Mouse (Mus musculus): ENCODE measurements at regions not wholly inside any gene's neighbourhood (a gene's known extent, or its start where the extent isn't known, plus 50 kb on each side); places are given as distances from the start of the nearest gene placed in this dataset.

DNA sequence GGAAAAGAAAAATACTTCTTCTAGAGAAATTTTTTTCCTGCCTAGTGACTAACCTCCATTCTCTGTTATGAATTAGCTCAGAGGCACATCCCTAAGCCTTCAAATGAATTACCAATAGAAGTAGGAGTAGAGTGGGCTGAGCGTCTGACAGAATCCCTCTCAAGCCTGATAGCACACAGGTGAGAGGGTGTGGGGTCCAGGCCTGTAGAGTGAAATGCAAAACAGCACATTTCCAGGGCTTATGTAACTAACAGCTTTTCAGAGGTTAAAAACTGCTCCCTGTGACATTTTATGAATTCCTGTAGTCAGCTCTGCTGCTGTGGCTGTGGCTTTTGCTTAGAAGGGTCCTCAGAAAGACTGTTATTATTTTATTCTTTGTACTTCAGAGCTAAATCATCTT, 187.7 kb upstream of the AI593442 start:
- H3K9ac ChIP-seq (ENCODE audit: low read length): no peak overlapping the region
- no peaks in the 10 kb centered on the region for H3K4me1 ChIP-seq (ENCODE audit: control insufficient read depth, insufficient read depth, low read length)
- H3K27me3 ChIP-seq (ENCODE audit: control insufficient read depth, insufficient read depth, low read length): no peaks in the 10 kb centered on the region
- ATAC-seq (ENCODE audit: insufficient read depth, low FRiP score, low TSS enrichment) (no peak), DNase-seq (ENCODE audit: low spot score) (no peak)
- H3K27ac ChIP-seq (ENCODE audit: low read depth, low read length): no peak overlapping the region
- H3K4me3 ChIP-seq (ENCODE audit: low read depth, low read length): no peak overlapping the region
- no peak overlapping the region for H3K4me2 ChIP-seq (ENCODE audit: low read depth)
- H3K9me3 ChIP-seq (ENCODE audit: control insufficient read depth, low read length): no peaks in the 10 kb centered on the region
- WGBS: 84% methylated on average over 1 of the region's 1 CpGs
- H3K36me3 ChIP-seq (ENCODE audit: control insufficient read depth, insufficient read depth, low read length): no peaks in the 10 kb centered on the region

DNA sequence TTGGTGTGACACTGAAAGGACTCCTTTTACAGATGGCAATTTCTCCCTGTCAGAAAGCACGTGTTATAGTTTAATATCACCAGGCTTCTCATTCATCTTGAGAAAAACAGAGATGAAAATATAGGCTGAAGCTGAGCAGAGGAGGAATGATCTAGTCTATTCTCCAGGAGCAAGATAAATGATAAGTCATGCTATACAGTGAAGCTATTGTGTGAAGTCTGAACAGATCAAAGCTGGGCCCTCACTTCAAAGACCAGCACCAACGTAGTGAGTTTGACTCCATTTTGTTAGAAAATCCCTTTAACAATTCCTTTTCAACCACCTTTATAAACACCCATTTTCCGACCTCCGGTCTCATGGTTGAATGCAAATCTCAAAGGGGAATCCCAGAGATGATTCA, 180.7 kb upstream of the AI593442 start:
- Histone ChIP-seq H3K4me1 (ENCODE audit: control insufficient read depth, insufficient read depth, low read length) (no peaks in the 10 kb centered on the region), H3K27me3 (ENCODE audit: control insufficient read depth, insufficient read depth, low read length) (no peaks in the 10 kb centered on the region), H3K36me3 (ENCODE audit: control insufficient read depth, insufficient read depth, low read length) (no peaks in the 10 kb centered on the region), H3K27ac (ENCODE audit: low read depth, low read length) (no peak overlapping the region), H3K4me3 (ENCODE audit: low read depth, low read length) (no peak overlapping the region), H3K9me3 (ENCODE audit: control insufficient read depth, low read length) (no peaks in the 10 kb centered on the region), H3K4me2 (ENCODE audit: low read depth) (no peak overlapping the region), H3K9ac (ENCODE audit: low read length) (no peak overlapping the region)
- WGBS: 63% methylated on average over 4 of the region's 4 CpGs
- DNase-seq (ENCODE audit: low spot score): no peak
- ATAC-seq (ENCODE audit: insufficient read depth, low FRiP score, low TSS enrichment): no peak

DNA sequence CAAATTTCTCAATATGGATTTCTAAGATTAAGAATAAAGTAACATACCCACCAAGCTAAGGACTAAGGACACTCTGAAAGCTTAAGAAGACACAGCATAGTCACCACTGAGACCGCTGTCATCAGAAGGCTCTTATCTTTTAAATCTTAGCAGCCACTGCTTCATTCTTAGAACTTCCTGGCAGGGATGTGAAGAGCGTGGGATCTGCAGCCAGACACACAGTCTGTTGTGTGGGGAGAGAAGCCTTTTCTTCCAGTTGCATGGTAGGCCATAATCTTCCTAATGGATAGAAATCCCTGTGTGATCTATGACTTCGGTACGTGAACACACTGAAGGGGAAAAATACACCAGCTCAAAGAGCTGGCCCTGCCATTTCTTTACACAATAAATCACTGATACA, 178.8 kb upstream of the AI593442 start:
- Histone ChIP-seq H3K9me3 (ENCODE audit: control insufficient read depth, low read length) (no peaks in the 10 kb centered on the region), H3K4me1 (ENCODE audit: control insufficient read depth, insufficient read depth, low read length) (no peaks in the 10 kb centered on the region), H3K4me3 (ENCODE audit: low read depth, low read length) (no peak overlapping the region), H3K9ac (ENCODE audit: low read length) (no peak overlapping the region), H3K27me3 (ENCODE audit: control insufficient read depth, insufficient read depth, low read length) (no peaks in the 10 kb centered on the region), H3K4me2 (ENCODE audit: low read depth) (no peak overlapping the region), H3K36me3 (ENCODE audit: control insufficient read depth, insufficient read depth, low read length) (no peaks in the 10 kb centered on the region), H3K27ac (ENCODE audit: low read depth, low read length) (no peak overlapping the region)
- DNase-seq (ENCODE audit: low spot score): no peak
- no peak for ATAC-seq (ENCODE audit: insufficient read depth, low FRiP score, low TSS enrichment)
- WGBS: 54% methylated on average over 4 of the region's 4 CpGs

DNA sequence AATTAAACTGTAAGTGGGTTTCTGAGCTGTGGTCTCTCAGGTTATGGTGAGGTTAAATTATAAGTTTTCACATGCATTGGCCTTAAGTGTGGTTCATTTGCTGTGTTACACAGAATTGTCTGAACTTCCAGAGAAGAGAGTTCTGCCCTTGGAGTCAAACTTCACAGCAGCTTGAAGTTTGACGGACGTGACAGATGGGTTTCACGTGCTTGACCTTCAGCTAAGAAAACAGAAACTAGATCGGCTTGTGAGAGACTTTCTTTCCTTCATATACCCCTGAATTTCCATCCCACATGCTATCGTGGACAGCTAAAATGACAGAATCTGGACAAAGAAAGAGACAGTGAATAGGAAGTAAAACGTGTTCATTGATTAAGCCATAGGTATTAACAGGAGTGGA, 173.8 kb upstream of the AI593442 start:
- no peak overlapping the region for H3K4me2 ChIP-seq (ENCODE audit: low read depth)
- H3K4me1 ChIP-seq (ENCODE audit: control insufficient read depth, insufficient read depth, low read length): no peaks in the 10 kb centered on the region
- H3K36me3 ChIP-seq (ENCODE audit: control insufficient read depth, insufficient read depth, low read length): no peaks in the 10 kb centered on the region
- no peak overlapping the region for H3K9ac ChIP-seq (ENCODE audit: low read length)
- H3K9me3 ChIP-seq (ENCODE audit: control insufficient read depth, low read length): no peaks in the 10 kb centered on the region
- 64% methylated on average over 6 of the region's 6 CpGs for WGBS
- H3K27ac ChIP-seq (ENCODE audit: low read depth, low read length): no peak overlapping the region
- H3K27me3 ChIP-seq (ENCODE audit: control insufficient read depth, insufficient read depth, low read length): no peaks in the 10 kb centered on the region
- no peak overlapping the region for H3K4me3 ChIP-seq (ENCODE audit: low read depth, low read length)
- DNase-seq (ENCODE audit: low spot score) (no peak), ATAC-seq (ENCODE audit: insufficient read depth, low FRiP score, low TSS enrichment) (no peak)

DNA sequence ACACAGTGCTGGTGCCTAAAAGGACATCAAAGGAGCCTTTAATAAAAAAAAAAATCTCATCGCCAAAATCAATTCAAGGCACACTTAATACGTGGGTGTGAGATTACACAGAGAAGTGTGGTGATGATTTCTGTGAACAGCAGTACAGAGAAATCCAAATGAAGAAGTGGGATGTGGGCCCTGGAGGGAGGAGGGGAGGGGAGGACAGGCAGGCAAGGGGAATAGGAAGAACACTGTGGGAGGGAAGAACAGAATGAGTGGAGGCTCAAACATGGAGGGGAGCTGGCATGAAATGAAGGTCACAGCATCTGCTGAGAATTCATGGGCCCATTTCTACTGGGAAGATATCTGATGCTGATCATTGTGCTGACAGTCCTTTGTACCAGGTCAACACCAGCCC, 171.0 kb upstream of the AI593442 start:
- DNase-seq (ENCODE audit: low spot score) (no peak), ATAC-seq (ENCODE audit: insufficient read depth, low FRiP score, low TSS enrichment) (no peak)
- Histone ChIP-seq H3K27ac (ENCODE audit: low read depth, low read length) (no peak overlapping the region), H3K9ac (ENCODE audit: low read length) (no peak overlapping the region), H3K4me2 (ENCODE audit: low read depth) (no peak overlapping the region), H3K36me3 (ENCODE audit: control insufficient read depth, insufficient read depth, low read length) (no peaks in the 10 kb centered on the region), H3K27me3 (ENCODE audit: control insufficient read depth, insufficient read depth, low read length) (no peaks in the 10 kb centered on the region), H3K9me3 (ENCODE audit: control insufficient read depth, low read length) (no peaks in the 10 kb centered on the region), H3K4me1 (ENCODE audit: control insufficient read depth, insufficient read depth, low read length) (no peaks in the 10 kb centered on the region), H3K4me3 (ENCODE audit: low read depth, low read length) (no peak overlapping the region)
- whole genome bisulfite sequencing: 89% methylated on average over 2 of the region's 2 CpGs

DNA sequence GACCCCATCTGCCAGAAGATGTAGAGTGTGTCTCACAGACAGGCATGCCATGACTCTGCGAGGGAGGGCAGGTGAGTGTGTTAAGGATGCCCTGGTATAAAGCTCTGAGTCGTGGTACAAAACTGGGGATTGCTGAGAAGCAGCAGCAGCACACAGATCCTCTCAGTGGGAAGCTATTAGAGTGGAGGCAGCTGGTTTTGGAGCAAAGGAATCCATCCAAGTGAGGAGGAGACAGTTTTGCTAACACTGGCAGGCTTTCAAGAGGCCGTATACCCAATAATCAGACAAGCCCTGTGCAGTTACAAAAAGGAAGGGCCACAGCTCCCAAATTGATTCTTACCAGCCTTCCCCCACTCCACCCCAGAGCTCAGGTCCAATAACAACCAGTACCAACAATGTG, 170.4 kb upstream of the AI593442 start:
- H3K27me3 ChIP-seq (ENCODE audit: control insufficient read depth, insufficient read depth, low read length): no peaks in the 10 kb centered on the region
- no peak overlapping the region for H3K4me2 ChIP-seq (ENCODE audit: low read depth)
- no peak overlapping the region for H3K9ac ChIP-seq (ENCODE audit: low read length)
- H3K9me3 ChIP-seq (ENCODE audit: control insufficient read depth, low read length): no peaks in the 10 kb centered on the region
- no peak overlapping the region for H3K4me3 ChIP-seq (ENCODE audit: low read depth, low read length)
- WGBS: 80% methylated on average over 3 of the region's 3 CpGs
- no peak for DNase-seq (ENCODE audit: low spot score)
- no peak for ATAC-seq (ENCODE audit: insufficient read depth, low FRiP score, low TSS enrichment)
- H3K36me3 ChIP-seq (ENCODE audit: control insufficient read depth, insufficient read depth, low read length): no peaks in the 10 kb centered on the region
- no peak overlapping the region for H3K27ac ChIP-seq (ENCODE audit: low read depth, low read length)
- H3K4me1 ChIP-seq (ENCODE audit: control insufficient read depth, insufficient read depth, low read length): no peaks in the 10 kb centered on the region

DNA sequence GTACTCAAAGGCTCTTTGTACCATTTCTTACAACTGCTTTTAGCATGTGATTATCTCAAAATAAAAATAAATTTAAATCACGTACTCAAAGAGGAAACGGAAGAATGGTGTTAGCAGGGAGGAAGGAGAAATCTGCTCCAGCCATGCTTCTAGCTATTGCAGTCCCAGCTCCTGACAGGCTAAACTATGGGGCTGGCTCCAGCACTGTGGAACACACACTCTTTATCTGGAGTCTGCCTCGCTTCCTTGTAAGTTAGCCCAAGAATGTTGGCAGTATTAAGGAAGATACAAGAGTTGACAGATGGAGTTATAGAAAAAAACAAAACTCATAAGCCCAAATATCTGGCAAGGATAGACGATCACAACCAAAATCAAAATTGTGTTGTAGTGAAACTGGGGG, 161.5 kb upstream of the AI593442 start:
- no peak overlapping the region for H3K27ac ChIP-seq (ENCODE audit: low read depth, low read length)
- DNase-seq (ENCODE audit: low spot score) (no peak), ATAC-seq (ENCODE audit: insufficient read depth, low FRiP score, low TSS enrichment) (no peak)
- no peak overlapping the region for H3K4me2 ChIP-seq (ENCODE audit: low read depth)
- H3K4me1 ChIP-seq (ENCODE audit: control insufficient read depth, insufficient read depth, low read length): no peaks in the 10 kb centered on the region
- H3K27me3 ChIP-seq (ENCODE audit: control insufficient read depth, insufficient read depth, low read length): no peaks in the 10 kb centered on the region
- no peaks in the 10 kb centered on the region for H3K9me3 ChIP-seq (ENCODE audit: control insufficient read depth, low read length)
- no peak overlapping the region for H3K9ac ChIP-seq (ENCODE audit: low read length)
- WGBS: 89% methylated on average over 4 of the region's 4 CpGs
- H3K36me3 ChIP-seq (ENCODE audit: control insufficient read depth, insufficient read depth, low read length): no peaks in the 10 kb centered on the region
- H3K4me3 ChIP-seq (ENCODE audit: low read depth, low read length): no peak overlapping the region

DNA sequence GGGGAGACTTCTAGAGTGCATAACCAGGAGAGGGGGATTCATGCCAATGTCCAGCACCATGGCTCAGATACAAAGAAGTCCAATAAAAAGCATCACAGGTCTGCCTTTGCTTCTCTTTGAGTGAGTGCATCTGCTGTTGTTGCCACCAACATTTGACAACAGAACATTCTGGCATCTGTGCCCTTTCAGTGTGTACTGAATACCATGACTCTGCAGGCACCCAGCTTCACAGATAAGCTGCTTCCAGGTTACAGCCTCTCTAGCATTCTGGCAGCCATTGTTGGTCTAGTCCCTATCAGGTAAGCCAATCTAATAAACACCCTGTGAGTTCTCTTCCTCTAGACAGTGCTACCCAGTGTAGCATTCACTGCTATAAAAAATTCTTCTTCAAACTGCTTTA, 160.4 kb upstream of the AI593442 start:
- DNase-seq (ENCODE audit: low spot score): no peak
- no peaks in the 10 kb centered on the region for H3K9me3 ChIP-seq (ENCODE audit: control insufficient read depth, low read length)
- no peaks in the 10 kb centered on the region for H3K27me3 ChIP-seq (ENCODE audit: control insufficient read depth, insufficient read depth, low read length)
- no peak overlapping the region for H3K4me2 ChIP-seq (ENCODE audit: low read depth)
- no peak overlapping the region for H3K4me3 ChIP-seq (ENCODE audit: low read depth, low read length)
- H3K9ac ChIP-seq (ENCODE audit: low read length): no peak overlapping the region
- no peaks in the 10 kb centered on the region for H3K4me1 ChIP-seq (ENCODE audit: control insufficient read depth, insufficient read depth, low read length)
- no peak for ATAC-seq (ENCODE audit: insufficient read depth, low FRiP score, low TSS enrichment)
- H3K36me3 ChIP-seq (ENCODE audit: control insufficient read depth, insufficient read depth, low read length): no peaks in the 10 kb centered on the region
- no peak overlapping the region for H3K27ac ChIP-seq (ENCODE audit: low read depth, low read length)

DNA sequence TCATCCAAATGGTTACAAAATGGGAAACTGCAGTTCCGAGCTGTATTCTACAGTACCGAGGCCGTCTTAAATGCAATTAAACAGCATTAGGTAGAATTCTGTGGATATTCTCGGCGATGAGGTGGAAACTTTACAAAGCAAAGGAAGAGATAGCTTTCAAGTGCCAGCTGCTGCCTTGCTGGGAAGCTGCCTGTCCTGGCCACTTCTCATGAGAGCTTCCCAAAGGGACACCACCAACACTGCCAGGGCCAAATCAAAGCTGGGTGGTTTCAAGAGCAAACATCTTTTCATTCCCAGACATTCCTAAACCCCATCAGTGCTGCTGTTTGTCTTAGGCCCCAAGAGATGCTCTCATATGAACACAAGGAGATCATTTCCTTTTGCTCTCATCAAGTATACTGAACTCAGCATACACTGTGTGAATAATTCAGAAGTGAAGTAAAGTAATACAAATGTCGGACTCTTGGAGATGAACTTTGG, 156.6 kb upstream of the AI593442 start:
- Histone ChIP-seq H3K27me3 (ENCODE audit: control insufficient read depth, insufficient read depth, low read length) (no peaks in the 10 kb centered on the region), H3K36me3 (ENCODE audit: control insufficient read depth, insufficient read depth, low read length) (no peaks in the 10 kb centered on the region), H3K4me2 (ENCODE audit: low read depth) (no peak overlapping the region), H3K9me3 (ENCODE audit: control insufficient read depth, low read length) (no peaks in the 10 kb centered on the region), H3K9ac (ENCODE audit: low read length) (no peak overlapping the region), H3K4me3 (ENCODE audit: low read depth, low read length) (no peak overlapping the region), H3K4me1 (ENCODE audit: control insufficient read depth, insufficient read depth, low read length) (no peaks in the 10 kb centered on the region), H3K27ac (ENCODE audit: low read depth, low read length) (no peak overlapping the region)
- WGBS: 87% methylated on average over 6 of the region's 6 CpGs
- DNase-seq (ENCODE audit: low spot score): no peak
- no peak for ATAC-seq (ENCODE audit: insufficient read depth, low FRiP score, low TSS enrichment)
